Mouse (Mus musculus) monocyte, adult 5-6 weeks (primary cell): ENCODE measurements around the gene Alox5. TPM values are rescaled to one million over a fixed set of nuclear protein-coding genes. Genes with fewer than 3 reads are reported as not detected.

Experiments used
- total RNA-seq: library from RNA; stranded (forward); fragments of 200-1000, 200-491, 200-594 nt; gene quantifications from 3 replicates; pipeline ENCODE4 v1.2.3, GENCODE M21; 2017

The Alox5 gene
- total RNA-seq, 1 experiment from 2014 or later = 92.8 TPM

Other genes starting within 250 kb of the Alox5 start
- 4.7 to 7.8 TPM (median 6.4 TPM) in 3 replicates for gene Zfand4, start 197.0 kb downstream of the Alox5 start, total RNA-seq
- gene March8, start 123.2 kb downstream of the Alox5 start, total RNA-seq = 13.5 to 21.6 TPM (median 13.8 TPM) in 3 replicates
- gene Olfr211, start 27.9 kb upstream of the Alox5 start, total RNA-seq = not detected in 3 replicates
- gene Olfr212, start 45.3 kb upstream of the Alox5 start, total RNA-seq = not detected in 3 replicates
- gene Olfr213, start 77.3 kb upstream of the Alox5 start, total RNA-seq = not detected in 3 replicates
- not detected in 3 replicates for gene Gm5580, start 90.0 kb upstream of the Alox5 start, total RNA-seq
- gene Olfr214, start 93.1 kb upstream of the Alox5 start, total RNA-seq = not detected in 3 replicates
- not detected in 3 replicates for gene Olfr215, start 123.0 kb upstream of the Alox5 start, total RNA-seq
- 10.3 to 14.1 TPM (median 11.5 TPM) in 3 replicates for gene Zfp422, start 167.8 kb upstream of the Alox5 start, total RNA-seq
- gene Depp1, start 189.4 kb upstream of the Alox5 start, total RNA-seq = 0.38 TPM in 1 of 3 replicates, not detected in the others
- gene Rassf4, start 212.8 kb upstream of the Alox5 start, total RNA-seq = 124 to 138 TPM (median 133 TPM) in 3 replicates